Mouse (Mus musculus) fat pad, adult 2 months (tissue): ENCODE measurements around the gene Tubb4a.

Source experiments
- DNase-seq: peaks from one replicate; pipeline ENCODE4 v3.0.0-alpha.2; 2011; ENCODE audit warnings: low read depth, low spot score; ENCODE audit errors: extremely low read depth

The Tubb4a gene

DNA sequence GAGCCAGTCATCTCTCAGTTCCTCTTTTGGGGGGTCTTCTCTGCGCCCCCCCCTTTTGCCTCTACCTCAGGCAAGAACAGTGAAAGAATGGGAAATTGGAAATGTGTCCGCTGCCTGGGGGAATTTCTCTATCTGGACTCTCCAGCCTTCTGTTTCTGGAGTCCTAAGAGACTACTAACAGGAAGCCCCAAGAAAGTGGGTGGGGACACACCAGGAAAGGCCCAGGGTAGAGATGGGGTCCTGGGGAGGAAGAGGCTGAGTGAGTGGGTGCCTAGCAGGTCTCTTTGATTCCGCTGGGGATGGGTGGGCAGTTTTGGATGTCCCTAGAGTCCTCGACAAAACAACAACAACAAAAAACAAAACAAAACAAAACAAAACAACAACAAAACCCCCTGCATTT is 16.9 kb upstream of the Tubb4a start:
- no peak for DNase-seq

DNA sequence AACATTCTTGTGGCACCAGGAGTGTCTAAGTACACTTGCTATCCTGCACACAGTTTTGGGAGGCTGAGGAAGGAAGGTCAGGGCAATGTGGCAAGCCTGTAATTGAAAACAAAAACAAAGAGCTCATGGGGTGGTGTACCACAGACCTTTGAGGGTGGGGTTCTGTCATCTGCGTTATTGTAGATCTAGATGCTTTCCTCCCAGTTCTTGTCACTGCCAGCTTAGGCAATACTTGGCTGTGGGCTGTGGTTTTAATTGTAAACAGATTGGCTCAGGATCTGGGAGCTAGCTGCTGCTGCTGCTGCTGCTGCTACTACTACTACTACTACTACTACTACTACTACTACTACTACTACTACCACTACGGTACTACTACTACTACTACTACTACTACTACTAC is 14.7 kb upstream of the Tubb4a start:
- DNase-seq: no peak

DNA sequence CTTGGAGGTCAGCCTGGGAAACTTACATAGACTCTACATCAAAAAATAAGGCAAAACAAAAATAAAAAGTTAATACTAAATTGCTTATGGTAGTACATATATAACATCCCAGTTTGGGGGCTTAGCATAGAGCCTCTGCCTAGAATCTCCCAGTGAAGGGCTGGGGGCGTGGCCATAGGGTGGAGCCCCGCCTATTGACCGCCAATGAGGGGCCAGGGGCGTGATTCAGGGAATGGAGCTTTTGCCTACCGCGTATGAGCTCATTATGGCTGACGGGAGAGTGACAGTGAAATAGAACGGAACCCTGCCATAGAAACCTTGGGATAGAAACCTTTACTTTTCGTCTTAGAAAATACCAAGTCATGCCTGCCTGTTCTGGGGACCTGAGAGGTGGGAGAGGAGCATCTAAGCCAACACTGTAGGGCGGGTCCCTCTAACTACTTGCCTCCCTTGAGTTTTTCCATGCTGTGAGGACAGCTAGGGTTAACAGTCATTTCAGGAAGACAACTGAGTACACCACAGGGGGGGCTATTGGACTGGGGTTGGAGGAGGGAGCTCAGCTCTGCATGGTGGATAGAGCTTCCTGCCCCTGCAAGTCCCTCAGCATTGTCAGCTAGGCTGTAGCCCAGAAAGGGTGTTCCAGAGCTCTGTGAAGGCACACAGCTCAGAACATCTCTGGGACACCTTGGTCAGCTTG is 12.2 kb upstream of the Tubb4a start:
- DNase-seq: no peak

DNA sequence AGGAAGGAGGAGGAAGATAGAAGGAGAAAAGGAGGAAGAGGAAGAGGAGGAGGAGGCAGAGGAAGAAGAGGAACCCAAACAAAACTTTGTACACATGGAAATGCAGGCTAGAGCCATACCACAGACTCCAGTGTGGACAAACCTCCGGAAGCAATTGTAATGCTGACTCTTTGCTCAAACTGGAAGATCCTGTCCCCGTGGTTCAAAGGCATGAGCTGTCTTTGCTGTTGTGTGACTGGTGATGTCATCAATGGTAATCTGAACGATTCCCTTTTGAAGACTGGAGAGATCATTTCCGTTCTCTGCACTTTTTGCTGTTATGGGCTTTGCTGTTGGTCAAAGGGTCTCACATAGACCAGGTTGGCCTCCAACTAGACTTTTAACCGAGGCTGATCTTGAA is 10.7 kb upstream of the Tubb4a start:
- no peak for DNase-seq

DNA sequence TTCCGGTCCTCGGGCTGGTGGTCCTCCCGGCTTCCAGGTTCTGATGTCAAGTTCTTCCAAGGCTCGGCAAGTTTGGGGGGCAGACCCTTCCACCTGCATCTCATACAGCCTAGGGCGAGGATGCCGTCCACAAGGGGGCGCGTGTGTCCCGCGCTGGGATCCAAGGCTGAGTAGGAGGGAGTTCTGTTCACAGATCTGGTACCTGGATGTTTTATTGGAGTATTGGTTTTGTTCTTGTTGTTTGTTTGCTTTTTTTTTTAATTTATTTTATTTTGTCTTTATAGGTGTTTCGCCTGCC is 9.0 kb upstream of the Tubb4a start:
- DNase-seq: no peak

DNA sequence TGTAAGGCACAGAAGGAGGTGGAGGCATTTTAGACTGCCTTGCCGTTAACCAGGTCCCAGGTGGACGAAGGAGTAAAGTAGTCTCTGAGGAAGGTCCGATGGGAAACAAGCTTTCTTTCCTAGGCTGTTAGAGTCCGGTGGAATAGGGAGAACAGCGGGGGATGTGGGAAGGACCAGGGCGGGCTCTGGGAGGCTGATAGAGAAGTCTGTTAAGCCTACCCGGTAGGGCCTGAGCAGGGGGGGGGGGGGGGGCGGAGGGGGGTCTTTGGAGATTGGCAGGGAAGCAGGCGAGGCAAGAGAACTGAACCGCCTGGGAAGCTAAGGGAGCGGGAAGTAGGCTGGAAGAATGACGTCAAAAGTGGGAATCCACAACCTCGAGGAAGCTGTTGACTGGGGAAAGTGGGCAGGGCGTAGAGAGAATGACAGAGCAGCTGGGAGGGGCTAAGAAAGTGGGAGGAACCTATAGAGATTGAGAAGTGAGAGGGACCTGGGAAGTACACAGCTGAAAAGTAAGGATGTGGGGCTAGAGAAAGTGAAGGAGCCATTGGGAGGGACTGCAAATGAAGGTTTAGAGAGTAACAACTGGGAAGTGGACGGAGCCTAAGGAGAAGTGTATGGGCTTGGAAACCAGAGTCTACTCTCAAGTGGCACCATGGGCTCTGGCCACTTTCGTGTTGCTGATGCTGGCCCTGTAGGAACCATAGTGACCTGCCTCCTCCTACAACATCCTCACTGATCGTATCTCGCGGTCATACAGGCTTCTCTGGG is 8.5 kb upstream of the Tubb4a start:
- DNase-seq: no peak

DNA sequence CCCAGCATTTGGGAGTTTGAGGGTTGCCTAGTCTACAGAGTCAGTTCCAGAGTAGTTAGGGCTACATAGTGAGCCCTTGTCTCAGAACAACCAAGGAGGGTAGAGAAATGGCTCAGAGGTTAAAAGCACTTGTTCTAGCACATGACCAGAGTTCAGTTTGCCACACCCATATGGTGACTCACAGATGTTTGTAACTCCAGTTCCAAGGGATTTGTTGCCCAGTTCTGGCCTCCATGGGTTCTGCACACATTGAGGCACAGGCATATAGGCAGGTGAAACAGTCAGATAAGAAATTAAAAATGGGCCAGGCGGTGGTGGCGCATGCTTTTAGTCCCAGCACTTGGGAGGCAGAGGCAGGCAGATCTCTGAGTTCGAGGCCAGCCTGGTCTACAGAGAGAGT is 6.6 kb upstream of the Tubb4a start:
- no peak for DNase-seq

DNA sequence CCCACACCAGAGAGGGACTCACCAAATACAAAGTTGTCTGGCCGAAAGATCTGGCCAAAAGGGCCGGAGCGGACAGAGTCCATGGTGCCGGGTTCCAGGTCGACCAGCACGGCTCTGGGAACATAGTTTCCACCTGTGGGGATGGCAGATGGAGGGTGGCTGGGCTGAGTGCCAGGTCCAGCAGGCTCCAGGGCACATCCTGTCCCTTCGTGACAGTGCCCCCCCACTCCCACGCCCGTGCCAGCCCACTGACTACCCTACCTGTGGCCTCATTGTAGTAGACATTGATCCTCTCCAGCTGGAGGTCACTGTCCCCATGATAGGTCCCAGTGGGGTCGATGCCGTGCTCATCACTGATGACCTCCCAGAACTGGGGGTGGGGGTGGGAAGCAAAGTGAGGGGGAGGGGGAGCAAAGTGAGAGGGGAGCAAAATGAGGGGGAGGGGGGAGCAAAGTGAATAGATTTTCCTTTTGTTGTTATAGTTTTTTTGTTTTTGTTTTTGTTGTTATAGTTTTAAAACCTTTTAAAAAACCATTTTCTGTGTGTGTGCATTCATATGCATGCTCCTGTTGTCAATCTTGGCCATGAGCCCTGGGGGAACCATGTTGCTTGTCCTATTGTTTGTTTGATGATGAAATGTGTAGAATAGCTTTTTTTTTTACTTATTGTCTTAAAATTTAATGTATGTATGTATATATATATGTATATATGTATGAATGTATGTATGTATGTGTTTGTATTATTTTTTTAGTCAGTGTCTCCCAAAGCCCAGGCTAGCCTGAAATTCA is 1.4 kb downstream of the Tubb4a start:
- DNase-seq: no peak

DNA sequence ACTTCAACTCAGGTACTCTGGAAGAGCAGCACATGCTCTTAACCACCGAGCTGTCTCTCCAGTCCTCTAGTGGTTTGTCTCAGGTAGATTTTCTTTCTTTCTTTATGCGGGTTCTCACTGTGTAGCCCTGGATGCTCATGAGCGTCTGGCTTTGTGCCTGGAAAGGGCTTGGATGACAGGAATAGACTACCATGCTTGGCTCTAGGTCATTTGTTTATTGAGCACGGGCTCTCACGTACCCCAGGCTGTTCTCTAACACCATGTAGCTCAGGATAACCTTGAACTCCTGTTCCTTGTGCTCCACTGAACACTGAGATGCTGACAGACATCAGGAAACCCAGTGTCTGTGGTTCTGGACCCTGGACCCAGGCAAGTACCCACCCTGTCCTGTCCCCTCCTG is 5.1 kb downstream of the Tubb4a start:
- no peak for DNase-seq

DNA sequence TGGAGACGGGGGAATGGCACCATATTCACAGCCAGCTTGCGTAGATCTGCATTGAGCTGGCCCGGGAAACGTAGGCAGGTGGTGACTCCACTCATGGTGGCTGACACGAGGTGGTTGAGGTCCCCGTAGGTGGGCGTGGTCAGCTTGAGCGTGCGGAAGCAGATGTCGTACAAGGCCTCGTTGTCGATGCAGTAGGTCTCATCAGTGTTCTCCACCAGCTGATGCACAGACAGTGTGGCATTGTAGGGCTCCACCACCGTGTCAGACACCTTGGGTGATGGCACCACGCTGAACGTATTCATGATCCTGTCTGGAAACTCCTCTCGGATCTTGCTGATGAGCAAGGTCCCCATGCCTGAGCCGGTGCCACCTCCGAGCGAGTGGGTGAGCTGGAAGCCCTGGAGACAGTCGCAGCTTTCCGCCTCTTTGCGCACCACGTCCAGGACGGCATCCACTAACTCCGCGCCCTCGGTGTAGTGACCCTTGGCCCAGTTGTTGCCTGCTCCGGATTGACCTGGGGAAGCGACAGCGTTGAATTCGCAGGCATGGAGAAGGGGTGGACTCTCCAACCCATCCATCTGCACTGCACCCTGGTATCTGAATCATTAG is 6.2 kb downstream of the Tubb4a start:
- DNase-seq: no peak

DNA sequence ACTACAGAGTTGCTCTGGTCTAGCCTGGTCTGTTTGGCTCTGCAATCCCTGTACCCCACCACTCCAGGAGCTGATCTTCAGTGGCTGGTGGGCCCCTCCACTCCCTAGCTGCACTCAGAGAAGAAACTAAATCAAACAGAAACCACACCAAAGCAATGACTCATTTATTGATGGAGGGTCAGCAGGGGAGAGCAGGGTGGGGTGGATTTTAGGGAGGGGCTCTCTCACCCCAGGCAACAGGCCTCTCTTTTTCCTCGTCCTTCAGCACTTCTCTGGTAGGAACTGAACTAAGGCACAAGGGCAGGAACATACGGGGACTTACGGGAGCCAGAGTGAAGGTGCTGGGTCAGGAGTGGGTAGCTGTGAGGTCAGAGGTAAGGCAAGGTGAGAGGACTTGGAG is 7.7 kb downstream of the Tubb4a start:
- no peak for DNase-seq

DNA sequence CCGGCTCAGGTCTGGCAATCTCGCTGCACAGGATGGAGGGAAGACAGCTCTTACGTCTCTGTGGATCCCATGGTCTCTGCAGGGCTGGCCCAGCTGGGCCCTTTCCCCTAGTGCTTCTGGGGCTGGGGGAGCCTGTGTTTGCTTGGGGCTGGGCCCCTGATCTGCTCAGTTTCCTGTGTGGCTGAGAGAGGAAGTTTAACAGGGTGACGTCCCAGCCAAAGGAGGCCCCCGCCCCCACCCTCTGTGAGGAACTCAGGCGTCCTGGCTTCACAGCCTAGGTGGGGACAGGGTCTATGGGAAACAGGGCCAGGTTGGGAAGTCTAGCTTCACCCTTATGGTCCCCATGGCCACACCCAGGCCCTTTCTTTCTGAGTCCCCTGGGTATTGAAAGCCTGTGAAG is 9.2 kb downstream of the Tubb4a start, which contains the start of gene Dennd1c:
Gene Dennd1c (minus strand): TSS at position 179 of the 400 bp plus-strand sequence.
- DNase-seq: no peak

DNA sequence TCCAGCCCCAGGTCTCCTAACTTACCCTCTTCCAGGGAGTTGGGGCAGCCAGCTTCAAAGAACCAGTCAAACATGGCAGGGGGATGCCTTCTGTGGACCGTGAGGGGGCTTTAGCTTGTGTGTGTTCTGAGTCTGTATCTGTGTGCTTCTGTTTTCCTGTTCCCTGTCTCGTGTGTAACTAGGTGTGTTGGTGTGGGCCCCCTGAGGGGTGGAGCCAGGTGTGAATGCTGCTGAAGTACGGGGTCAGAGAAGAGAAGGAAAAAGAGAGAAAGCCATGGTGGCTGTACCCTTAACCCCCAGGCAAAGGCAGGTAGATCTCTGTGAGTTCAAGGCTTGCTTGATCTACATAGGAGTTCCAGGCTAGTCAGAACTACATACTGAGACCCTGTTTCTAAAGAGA is 10.7 kb downstream of the Tubb4a start:
- no peak for DNase-seq

DNA sequence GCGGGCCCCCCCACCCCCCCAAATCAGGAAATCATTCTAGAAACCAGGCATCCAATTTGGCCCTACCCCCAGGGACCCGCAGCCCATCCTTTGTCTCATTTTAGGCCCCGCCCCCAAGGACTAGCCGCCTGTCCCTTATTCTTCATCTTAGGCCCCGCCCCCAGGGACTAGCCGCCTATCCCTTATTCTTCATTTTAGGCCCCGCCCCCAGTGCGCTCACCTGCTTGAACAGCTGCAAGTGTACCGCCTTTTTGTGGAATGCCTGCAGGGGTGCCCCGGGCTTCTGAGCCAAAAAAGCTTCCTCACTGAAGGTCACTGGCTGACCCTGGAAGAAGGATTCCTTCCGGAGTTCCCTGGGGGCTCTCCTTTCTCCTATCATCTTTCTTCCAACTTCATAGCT is 16.9 kb downstream of the Tubb4a start:
- DNase-seq: no peak

DNA sequence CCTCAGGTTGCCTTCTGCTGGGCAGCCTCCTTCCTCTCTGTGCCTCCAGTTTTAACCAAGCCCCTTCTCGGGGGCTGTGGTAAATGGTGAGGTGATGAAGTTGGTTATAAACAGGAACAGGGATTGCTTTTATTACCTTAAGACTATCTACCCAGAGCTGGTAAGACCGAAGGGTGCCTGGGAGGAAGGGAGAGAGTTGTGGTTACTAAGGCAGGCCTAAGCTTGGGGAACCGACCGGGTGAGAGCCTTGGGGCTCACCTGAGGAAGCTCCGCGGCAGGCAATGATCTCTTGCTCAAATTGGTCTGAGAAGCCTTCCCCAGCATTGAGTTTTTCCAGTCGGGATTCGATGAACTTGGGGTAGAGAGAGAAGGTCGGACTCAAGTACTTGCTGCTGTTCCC is 17.3 kb downstream of the Tubb4a start:
- DNase-seq: no peak

DNA sequence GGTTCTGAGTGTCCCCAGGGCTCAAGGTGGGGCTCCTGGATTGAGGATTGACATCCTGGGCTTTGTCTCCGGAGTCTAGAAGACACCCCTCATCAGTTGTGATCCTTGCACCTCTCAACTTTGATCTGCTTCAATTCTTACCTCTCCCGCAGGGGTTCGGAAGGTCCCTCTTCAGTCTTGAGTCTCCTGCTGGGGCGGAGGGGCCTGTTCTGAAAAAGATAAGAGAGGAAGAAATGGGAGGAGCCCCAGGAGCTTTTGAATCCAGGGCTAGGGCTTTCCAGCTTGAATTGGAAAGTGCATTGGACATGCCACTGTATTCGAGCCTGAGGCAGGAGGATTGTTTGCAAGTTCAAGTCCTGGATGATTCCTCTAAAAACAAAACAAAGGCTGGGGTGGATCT is 20.7 kb downstream of the Tubb4a start:
- no peak for DNase-seq

DNA sequence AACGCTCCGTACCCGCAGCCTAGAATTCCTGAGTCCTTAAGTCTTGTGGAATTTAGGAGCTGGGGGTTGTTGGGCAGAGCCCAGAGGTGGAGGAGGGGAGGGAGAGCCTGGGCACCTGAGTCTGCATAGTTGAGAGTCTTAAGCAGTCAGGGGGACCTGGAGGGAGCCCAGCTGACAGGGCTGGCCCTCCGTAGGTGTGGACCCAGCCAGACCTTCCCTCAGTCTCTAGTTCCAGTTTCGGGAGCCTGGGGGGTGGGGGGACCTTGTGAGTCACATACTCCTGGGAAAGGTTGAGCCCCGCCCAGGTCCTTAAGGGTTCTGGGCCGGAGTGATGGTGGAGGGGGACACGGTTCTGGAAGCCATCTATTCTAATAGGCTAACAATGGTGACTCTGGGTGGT is 24.6 kb downstream of the Tubb4a start:
- no peak for DNase-seq

DNA sequence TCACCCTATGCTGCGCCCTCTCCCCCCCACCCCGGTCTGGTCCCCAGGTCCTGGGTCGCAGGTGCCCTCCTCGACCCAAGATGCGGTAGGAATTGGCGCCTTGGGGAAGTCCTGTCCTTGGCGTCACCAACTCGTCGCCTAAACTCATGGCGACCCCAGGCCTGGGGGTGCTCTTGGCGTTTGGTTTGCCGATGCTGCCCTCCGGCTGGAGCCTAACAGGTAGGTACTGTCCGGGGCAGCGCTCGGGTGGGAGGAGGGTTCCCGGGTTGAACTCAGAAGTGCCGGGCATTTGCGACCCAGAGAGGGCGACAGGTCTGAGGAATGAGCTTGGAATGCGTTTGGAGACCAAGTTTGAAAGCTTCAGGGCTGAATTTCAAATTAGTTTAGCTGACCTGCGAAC is 25.0 kb downstream of the Tubb4a start:
- DNase-seq: no peak

DNA sequence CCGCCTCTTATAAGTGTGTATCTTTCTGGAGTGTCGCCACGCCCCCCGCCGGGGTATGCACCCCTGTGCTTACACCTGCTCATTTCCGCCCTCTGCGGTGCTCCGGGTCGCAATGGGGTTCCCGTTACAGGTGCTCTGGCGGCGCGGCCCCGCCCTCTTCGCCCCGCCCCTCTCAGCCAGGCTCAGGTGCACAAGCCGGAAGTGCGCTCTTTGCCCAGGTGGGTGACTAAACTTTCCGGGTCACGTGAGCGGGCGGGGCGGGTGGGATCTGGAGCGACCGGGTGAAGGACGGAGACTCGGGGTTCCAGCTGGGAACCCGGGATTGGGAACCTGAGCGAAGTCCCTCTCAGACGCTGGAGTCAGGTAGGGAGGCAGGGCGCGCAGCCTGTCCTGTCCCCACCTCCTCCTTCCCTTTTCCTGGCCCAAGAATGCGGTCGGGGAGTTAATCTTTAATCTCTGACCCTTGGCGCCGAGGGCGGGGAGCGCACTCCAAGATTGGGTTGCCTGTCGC is 25.5 kb downstream of the Tubb4a start:
- no peak for DNase-seq

DNA sequence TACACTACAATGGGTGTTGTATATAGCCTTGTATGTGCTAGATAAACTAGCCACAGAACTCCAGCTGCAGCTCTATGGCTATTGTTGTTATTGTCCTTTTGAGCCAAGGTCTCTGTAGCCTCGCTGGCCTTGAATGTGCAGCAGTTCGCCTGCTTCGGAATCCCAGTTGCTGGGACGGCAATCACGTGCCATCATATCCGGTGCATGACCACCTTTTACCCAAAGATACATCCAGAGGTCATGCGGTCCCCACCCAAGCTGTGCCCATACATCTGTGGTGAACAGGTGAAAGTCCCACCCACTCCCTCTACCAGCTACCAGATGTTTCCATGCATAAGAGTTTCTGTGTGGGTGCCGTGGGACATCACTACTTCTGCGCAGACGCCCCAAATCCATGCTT is 26.5 kb downstream of the Tubb4a start:
- DNase-seq: no peak

DNA sequence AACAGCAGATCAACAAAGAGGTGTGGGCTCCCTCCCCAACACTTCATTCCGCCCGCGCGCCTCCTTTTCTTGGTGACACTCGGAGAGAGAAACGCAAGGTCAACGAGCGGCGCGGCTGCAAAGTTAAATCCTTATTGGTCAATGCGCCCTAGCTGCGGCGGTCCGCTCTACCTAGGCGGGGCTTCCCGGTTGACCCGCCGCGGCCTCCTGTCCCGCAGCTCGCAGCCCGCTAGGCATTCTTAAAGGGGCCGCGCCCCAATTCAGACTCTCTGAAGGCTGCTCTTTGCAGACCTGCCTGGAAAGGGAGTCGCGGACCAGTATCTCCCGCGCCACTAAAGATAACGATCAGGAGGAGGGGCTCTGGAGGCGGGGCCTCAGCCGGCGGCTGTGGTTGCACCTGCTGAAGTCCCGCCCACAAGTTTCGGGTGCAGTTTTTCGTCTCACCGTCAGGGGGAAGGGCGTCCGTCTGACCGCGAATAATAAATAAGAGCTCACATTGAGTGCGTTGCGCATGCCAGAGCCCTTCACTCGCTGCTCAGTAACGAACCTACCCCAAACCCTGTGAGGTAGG is 27.3 kb downstream of the Tubb4a start:
- DNase-seq: peak; percentile 66
